Mouse (Mus musculus): ENCODE measurements around the gene Fxyd7. TPM values are rescaled to one million over a fixed set of nuclear protein-coding genes. Genes with fewer than 3 reads are reported as not detected.
A peak's percentile ranks its signal among the peaks of the same experiment; 100 is the strongest.

Gene Fxyd7
- total RNA-seq, 4 experiments from 2014 or later = 162 to 173 (median 169) TPM

- DNase-seq (ENCODE audit: low spot score in 2 of 2) = peak; percentile 39 to 89
Observed at GRCm38 (mm10) chr7:31017104-31017901, 34.0 kb downstream of the Fxyd7 start.

- no peak for DNase-seq (ENCODE audit: low spot score in 2 of 2)
Observed at GRCm38 (mm10) chr7:31012971-31013370, 38.3 kb downstream of the Fxyd7 start.

- DNase-seq (ENCODE audit: low spot score in 2 of 2) = no peak
Observed at GRCm38 (mm10) chr7:31008889-31009288, 42.4 kb downstream of the Fxyd7 start.

DNA sequence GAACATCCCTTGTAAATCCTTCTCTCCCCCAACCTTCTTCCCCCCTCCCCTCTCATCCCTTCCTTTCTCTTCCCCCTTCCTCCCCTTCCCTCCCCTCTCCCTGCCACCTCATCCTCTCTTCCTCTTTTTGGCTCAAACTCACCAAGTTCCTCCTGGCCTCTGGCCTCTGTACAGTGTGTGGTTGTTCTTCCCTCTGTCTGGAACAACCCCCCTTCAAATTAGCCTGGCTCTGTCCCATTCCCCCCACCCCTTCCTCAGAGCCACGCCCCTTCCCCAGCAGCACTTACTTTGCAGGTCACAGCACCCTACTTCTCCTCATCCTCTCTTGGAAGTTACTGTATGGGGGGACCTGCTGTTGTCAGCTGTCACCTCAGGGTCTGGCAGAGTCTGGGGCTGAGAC lies 43.1 kb downstream of the Fxyd7 start:
- no peak for DNase-seq (ENCODE audit: low spot score in 2 of 2)

GRCm38 (mm10) chr7:31007775-31008174 lies 43.5 kb downstream of the Fxyd7 start:
- DNase-seq (ENCODE audit: low spot score in 2 of 2) = no peak

GRCm38 (mm10) chr7:31002650-31003049 lies 48.6 kb downstream of the Fxyd7 start:
- no peak for DNase-seq (ENCODE audit: low spot score in 2 of 2)

GRCm38 (mm10) chr7:31000505-31001020 lies 50.7 kb downstream of the Fxyd7 start:
- DNase-seq (ENCODE audit: low spot score in 2 of 2) = peak in 1 of 2 experiments; percentile 17

DNA sequence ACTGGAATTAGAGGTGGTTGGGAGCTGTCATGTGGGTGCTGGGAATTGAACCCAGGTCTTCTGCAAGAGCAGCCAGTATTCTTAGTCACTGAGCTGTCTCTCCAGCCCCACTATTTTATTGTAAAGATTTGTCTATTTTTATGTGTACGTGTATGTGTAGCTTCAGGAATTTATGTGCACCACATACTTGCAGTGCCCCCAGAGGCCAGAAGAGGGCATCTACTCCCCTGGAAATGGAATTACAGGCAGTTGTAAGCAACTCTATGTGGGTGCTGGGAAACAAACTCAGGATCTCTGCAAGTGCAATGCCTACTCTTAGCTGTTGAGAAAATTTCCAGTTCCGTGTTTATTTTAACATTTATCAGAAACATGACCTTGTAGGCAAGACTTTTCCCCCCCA lies 54.8 kb downstream of the Fxyd7 start:
- DNase-seq (ENCODE audit: low spot score in 2 of 2) = no peak

- no peak for DNase-seq (ENCODE audit: low spot score in 2 of 2)
Observed at GRCm38 (mm10) chr7:30993986-30994385, 57.3 kb downstream of the Fxyd7 start.

Small RNA genes lying within 50 kb of the gene (microRNA-seq; reads per million reads assigned to microRNA genes)
- gene Mir7050 = 0 reads per million in 2 experiments

Other genes starting within 250 kb of the Fxyd7 start
- not detected for gene Ffar2, start 227.7 kb downstream of the Fxyd7 start, total RNA-seq (2022)
- gene Ffar3, start 195.3 kb downstream of the Fxyd7 start, total RNA-seq (2022) = not detected
- not detected for gene Ffar1, start 189.9 kb downstream of the Fxyd7 start, total RNA-seq (2022)
- gene Cd22, start 171.1 kb downstream of the Fxyd7 start, total RNA-seq (2022) = 1 to 10 TPM in 1 of 4 experiments, under 1 TPM in 2, not detected in 1; 0.24 to 1.8 (median 0.37) TPM
- gene Mag, start 136.6 kb downstream of the Fxyd7 start, total RNA-seq (2022) = 100 to 1,000 TPM; 200 to 254 (median 210) TPM
- not detected for gene Hamp2, start 126.8 kb downstream of the Fxyd7 start, total RNA-seq (2022)
- 1 to 10 TPM in 1 of 4 experiments, not detected in 3; 1.1 TPM for gene Hamp, start 107.4 kb downstream of the Fxyd7 start, total RNA-seq (2022)
- 100 to 1,000 TPM; 114 to 125 (median 120) TPM for gene Usf2, start 94.7 kb downstream of the Fxyd7 start, total RNA-seq (2022)
- 1 to 10 TPM; 5.2 to 6.6 (median 6.1) TPM for gene Lsr, start 78.0 kb downstream of the Fxyd7 start, total RNA-seq (2022)
- under 1 TPM in 2 of 4 experiments, not detected in 2; 0.18 to 0.30 TPM for gene Fam187b, start 77.7 kb downstream of the Fxyd7 start, total RNA-seq (2022)
- gene Fxyd5, start 9.0 kb downstream of the Fxyd7 start, total RNA-seq (2022) = 10 to 100 TPM; 25.8 to 33.5 (median 30.0) TPM
- 100 to 1,000 TPM in 2 of 4 experiments, 10 to 100 TPM in 2; 57.6 to 144 (median 110) TPM for gene Fxyd1, start 5.7 kb upstream of the Fxyd7 start, total RNA-seq (2022)
- 10 to 100 TPM; 35.0 to 50.6 (median 40.8) TPM for gene Lgi4, start 7.9 kb upstream of the Fxyd7 start, total RNA-seq (2022)
- gene Fxyd3, start 25.2 kb upstream of the Fxyd7 start, total RNA-seq (2022) = 1 to 10 TPM in 3 of 4 experiments, under 1 TPM in 1; 0.75 to 2.1 (median 1.2) TPM
- gene Hpn, start 63.8 kb upstream of the Fxyd7 start, total RNA-seq (2022) = 1 to 10 TPM; 2.0 to 4.4 (median 3.5) TPM
- 100 to 1,000 TPM; 652 to 704 (median 680) TPM for gene Scn1b, start 75.5 kb upstream of the Fxyd7 start, total RNA-seq (2022)
- 100 to 1,000 TPM; 103 to 108 (median 105) TPM for gene Gramd1a, start 104.4 kb upstream of the Fxyd7 start, total RNA-seq (2022)
- not detected for gene Scgb2b2, start 239.0 kb upstream of the Fxyd7 start, total RNA-seq (2022)
- not detected for gene Scgb1b2, start 240.4 kb upstream of the Fxyd7 start, total RNA-seq (2022)